Mouse (Mus musculus) thymus, adult 18-20 months (tissue): ENCODE measurements around the gene Foxp1.

Experiments
- DNase-seq, 2 experiments: peaks; one replicate each; pipeline ENCODE4 v3.0.0; 2022; ENCODE audit warnings: mixed read lengths in 2 of 2

The Foxp1 gene

GRCm38 (mm10) chr6:99353441-99353840 lies 169.1 kb downstream of the Foxp1 start:
- no peak for DNase-seq

GRCm38 (mm10) chr6:99350566-99350965 lies 172.0 kb downstream of the Foxp1 start:
- DNase-seq = no peak

- DNase-seq = no peak
These were observed 172.4 kb downstream of the Foxp1 start for GRCm38 (mm10) chr6:99350156-99350555.

- DNase-seq = no peak
These were observed 174.7 kb downstream of the Foxp1 start for GRCm38 (mm10) chr6:99347836-99348235.

GRCm38 (mm10) chr6:99344966-99345365 lies 177.6 kb downstream of the Foxp1 start:
- no peak for DNase-seq

GRCm38 (mm10) chr6:99344357-99344756 lies 178.2 kb downstream of the Foxp1 start:
- DNase-seq = no peak

- DNase-seq = no peak
These were observed 178.7 kb downstream of the Foxp1 start for GRCm38 (mm10) chr6:99343815-99344214.

GRCm38 (mm10) chr6:99342416-99342815 lies 180.1 kb downstream of the Foxp1 start:
- no peak for DNase-seq

- DNase-seq = no peak
These were observed 181.6 kb downstream of the Foxp1 start for GRCm38 (mm10) chr6:99340902-99341301.

- no peak for DNase-seq
These were observed 182.4 kb downstream of the Foxp1 start for GRCm38 (mm10) chr6:99339986-99340721.

- DNase-seq = no peak
These were observed 183.2 kb downstream of the Foxp1 start for GRCm38 (mm10) chr6:99339343-99339620.

GRCm38 (mm10) chr6:99338593-99339342 lies 183.8 kb downstream of the Foxp1 start:
- DNase-seq = no peak

- DNase-seq = no peak
These were observed 184.3 kb downstream of the Foxp1 start for GRCm38 (mm10) chr6:99338174-99338573.

- DNase-seq = no peak
These were observed 184.9 kb downstream of the Foxp1 start for GRCm38 (mm10) chr6:99337575-99337974.

GRCm38 (mm10) chr6:99336191-99336590 lies 186.3 kb downstream of the Foxp1 start:
- no peak for DNase-seq

- DNase-seq = no peak
These were observed 187.2 kb downstream of the Foxp1 start for GRCm38 (mm10) chr6:99335174-99335830.

GRCm38 (mm10) chr6:99334255-99334654 lies 188.3 kb downstream of the Foxp1 start:
- DNase-seq = no peak

GRCm38 (mm10) chr6:99333127-99333526 lies 189.4 kb downstream of the Foxp1 start:
- DNase-seq = no peak

- DNase-seq = no peak
These were observed 192.4 kb downstream of the Foxp1 start for GRCm38 (mm10) chr6:99330169-99330568.

- no peak for DNase-seq
These were observed 193.9 kb downstream of the Foxp1 start for GRCm38 (mm10) chr6:99328634-99329033.

GRCm38 (mm10) chr6:99328146-99328545 lies 194.4 kb downstream of the Foxp1 start:
- no peak for DNase-seq

- no peak for DNase-seq
These were observed 194.8 kb downstream of the Foxp1 start for GRCm38 (mm10) chr6:99327721-99328120.

GRCm38 (mm10) chr6:99325881-99326280 lies 196.6 kb downstream of the Foxp1 start:
- DNase-seq = no peak

GRCm38 (mm10) chr6:99325461-99325860 lies 197.1 kb downstream of the Foxp1 start:
- DNase-seq = no peak
